22 mouse cellular contexts compared by ENCODE assay signal in the genomic region with DNA sequence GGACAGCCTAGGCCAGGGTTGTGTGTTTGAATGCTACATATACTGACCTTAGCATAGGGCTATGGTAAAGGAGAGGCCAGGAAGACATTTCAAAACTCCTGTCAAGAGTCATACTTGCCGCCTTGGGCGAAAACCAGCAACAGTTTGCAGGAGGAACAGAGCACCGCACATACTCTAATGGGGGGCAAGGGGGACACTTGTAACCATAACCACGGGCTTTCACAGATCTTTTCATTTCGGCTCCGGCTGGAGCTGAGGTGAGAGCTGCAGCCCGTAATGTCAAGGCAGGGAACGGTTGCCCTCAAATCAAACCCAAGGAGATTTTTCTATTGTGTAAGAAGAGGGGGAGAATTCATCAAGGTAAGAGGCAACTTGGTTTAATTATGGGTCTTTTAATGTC.
A peak's percentile ranks its signal among the peaks of the same experiment; 100 is the strongest.
DNase-seq lines count a peak whose midpoint lies in the region; ATAC-seq and TF ChIP-seq lines count a peak whose summit lies in the region.
"Had no signal": no experiment of that assay in that cellular context is flagged by ENCODE, and none has a peak within 500 bp of the region (broad histone marks: within the 10 kb centered on the region; RNA-seq: fewer than 3 reads in every experiment).

No protein-coding gene starts in this region.

- no peaks in the 10 kb centered on the region for H3K9me3 ChIP-seq in embryonic facial prominence, embryonic 14.5 days (ENCODE audit: control insufficient read depth, low read length)
- no peaks in the 10 kb centered on the region for H3K9me3 ChIP-seq in embryonic facial prominence, embryonic 10.5 days
- H3K9me3 ChIP-seq in heart, embryonic 13.5 days, result no peaks in the 10 kb centered on the region
- no peaks in the 10 kb centered on the region for H3K9me3 ChIP-seq in limb, embryonic 10.5 days (replicated peaks)
- H3K9me3 ChIP-seq in limb, embryonic 13.5 days, result no peaks in the 10 kb centered on the region
- H3K9me3 ChIP-seq: embryonic facial prominence, embryonic 12.5 days; forebrain, embryonic 13.5 days; heart, embryonic 10.5 days; hindbrain, embryonic 10.5 days; hindbrain, embryonic 13.5 days had no signal

- no peak overlapping the region for H3K27ac ChIP-seq in embryonic facial prominence, embryonic 14.5 days (replicated peaks; ENCODE audit: low read depth, low read length)
- H3K27ac ChIP-seq in embryonic facial prominence, embryonic 10.5 days (replicated peaks), result no peak overlapping the region
- 0 out of 2 replicates have a peak overlapping the region, but pooled peaks have one; percentile 3 for H3K27ac ChIP-seq in heart, embryonic 13.5 days (replicated peaks)
- peak overlapping the region; percentile 81 for H3K27ac ChIP-seq in limb, embryonic 10.5 days
- peak overlapping the region; percentile 28; the same call in 1 of the 2 replicates for H3K27ac ChIP-seq in limb, embryonic 13.5 days
- no peak overlapping the region for H3K27ac ChIP-seq in layer of hippocampus, adult 2 months
- H3K27ac ChIP-seq: embryonic facial prominence, embryonic 12.5 days; forebrain, embryonic 13.5 days; gastrocnemius, adult 2 months; heart, adult 2 months; heart, embryonic 10.5 days; hindbrain, embryonic 10.5 days; hindbrain, embryonic 13.5 days had no signal

- H3K4me3 ChIP-seq in embryonic facial prominence, embryonic 14.5 days (ENCODE audit: low read depth, low read length), result no peak overlapping the region
- H3K4me3 ChIP-seq in embryonic facial prominence, embryonic 10.5 days, result no peak overlapping the region
- H3K4me3 ChIP-seq in heart, embryonic 13.5 days, result no peak overlapping the region
- peak overlapping the region; percentile 15; the same call in 1 of the 2 replicates for H3K4me3 ChIP-seq in limb, embryonic 10.5 days
- H3K4me3 ChIP-seq in limb, embryonic 13.5 days, result peak overlapping the region; percentile 23; the same call in 1 of the 2 replicates
- no peak overlapping the region for H3K4me3 ChIP-seq in layer of hippocampus, adult 2 months
- H3K4me3 ChIP-seq: embryonic facial prominence, embryonic 12.5 days; erythroblast, embryonic 14.5 days; forebrain, embryonic 13.5 days; heart, adult 2 months; heart, embryonic 10.5 days; hindbrain, embryonic 10.5 days; hindbrain, embryonic 13.5 days had no signal

- peak overlapping the region; percentile 18; the same call in 1 of the 2 replicates for H3K4me2 ChIP-seq in embryonic facial prominence, embryonic 14.5 days (ENCODE audit: low read depth, low read length)
- no peak overlapping the region for H3K4me2 ChIP-seq in heart, embryonic 13.5 days
- peak overlapping the region; percentile 58 for H3K4me2 ChIP-seq in limb, embryonic 13.5 days (replicated peaks)
- H3K4me2 ChIP-seq: hindbrain, embryonic 13.5 days had no signal

- no peak for TF ChIP-seq CTCF in layer of hippocampus, adult 2 months (conservative IDR thresholded peaks at IDR 0.05)

- no peak for ATAC-seq in embryonic facial prominence, embryonic 14.5 days (ENCODE audit: low read depth)
- ATAC-seq in heart, embryonic 13.5 days (ENCODE audit: extremely low read depth, insufficient number of reproducible peaks, low FRiP score, low TSS enrichment), result no peak
- no peak for ATAC-seq in limb, embryonic 13.5 days (ENCODE audit: low FRiP score, low read depth)
- ATAC-seq in megakaryocyte progenitor cell, adult 5-6 weeks (replicated peaks; ENCODE audit: poor library complexity), result no peak
- ATAC-seq: activated CD4-positive, CD25-positive, alpha-beta regulatory T cell, adult 4 months had no signal

- no peak overlapping the region for H3K9ac ChIP-seq in embryonic facial prominence, embryonic 14.5 days (ENCODE audit: low read depth, low read length)
- no peak overlapping the region for H3K9ac ChIP-seq in heart, embryonic 13.5 days
- no peak overlapping the region for H3K9ac ChIP-seq in limb, embryonic 13.5 days
- H3K9ac ChIP-seq: embryonic facial prominence, embryonic 12.5 days; forebrain, embryonic 13.5 days; forebrain, postnatal 0 days; hindbrain, embryonic 13.5 days had no signal

- intact Hi-C loops in heart, postnatal 14 days (cut with DNase I), result no loop called here

- H3K36me3 ChIP-seq in embryonic facial prominence, embryonic 14.5 days (ENCODE audit: control insufficient read depth, insufficient read depth, low read length), result no peaks in the 10 kb centered on the region
- H3K36me3 ChIP-seq in embryonic facial prominence, embryonic 10.5 days (replicated peaks), result no peaks in the 10 kb centered on the region
- no peaks in the 10 kb centered on the region for H3K36me3 ChIP-seq in heart, embryonic 13.5 days
- no peaks in the 10 kb centered on the region for H3K36me3 ChIP-seq in limb, embryonic 10.5 days
- no peaks in the 10 kb centered on the region for H3K36me3 ChIP-seq in limb, embryonic 13.5 days
- H3K36me3 ChIP-seq: embryonic facial prominence, embryonic 12.5 days; heart, embryonic 10.5 days; hindbrain, embryonic 10.5 days; hindbrain, embryonic 13.5 days had no signal

- no peak for DNase-seq in embryonic facial prominence, embryonic 14.5 days (ENCODE audit: low spot score)
- DNase-seq in embryonic facial prominence, embryonic 10.5 days (ENCODE audit: low spot score), result no peak
- no peak for DNase-seq in heart, postnatal 14 days
- DNase-seq in limb, embryonic 10.5 days (ENCODE audit: low spot score), result no peak
- no peak for DNase-seq in layer of hippocampus, adult 2 months (ENCODE audit: low spot score in 2 of 2)
- DNase-seq: adrenal gland, adult 8-10 months; adrenal gland, postnatal 25 days; cerebellum, adult 11-12 months; cerebellum, adult 8-10 months had no signal

- H3K27me3 ChIP-seq in embryonic facial prominence, embryonic 14.5 days (replicated peaks; ENCODE audit: control insufficient read depth, insufficient read depth, low read length), result no peaks in the 10 kb centered on the region
- H3K27me3 ChIP-seq in embryonic facial prominence, embryonic 10.5 days (replicated peaks; ENCODE audit: low read depth, poor library complexity, severe bottlenecking), result no peaks in the 10 kb centered on the region
- H3K27me3 ChIP-seq in heart, embryonic 13.5 days (replicated peaks), result peaks cover 57% of the 10 kb centered on the region
- no peaks in the 10 kb centered on the region; the same call in 1 of the 2 replicates for H3K27me3 ChIP-seq in limb, embryonic 10.5 days (ENCODE audit: low read depth, poor library complexity, severe bottlenecking)
- H3K27me3 ChIP-seq in limb, embryonic 13.5 days, result peaks cover 8% of the 10 kb centered on the region; the same call in 1 of the 2 replicates
- H3K27me3 ChIP-seq: embryonic facial prominence, embryonic 12.5 days; forebrain, embryonic 13.5 days; hindbrain, embryonic 13.5 days had no signal

- WGBS in embryonic facial prominence, embryonic 14.5 days, result 77% methylated on average over 8 of the region's 8 CpGs
- 90% methylated on average over 8 of the region's 8 CpGs for WGBS in embryonic facial prominence, embryonic 10.5 days
- 80% methylated on average over 8 of the region's 8 CpGs for WGBS in heart, embryonic 13.5 days
- 42% methylated on average over 8 of the region's 8 CpGs for WGBS in limb, embryonic 10.5 days
- WGBS in limb, embryonic 13.5 days, result 25% methylated on average over 8 of the region's 8 CpGs

- H3K4me1 ChIP-seq in embryonic facial prominence, embryonic 14.5 days (ENCODE audit: control insufficient read depth, insufficient read depth, low read length), result peaks cover 16% of the 10 kb centered on the region; the same call in 1 of the 2 replicates
- H3K4me1 ChIP-seq in embryonic facial prominence, embryonic 10.5 days, result peaks cover 23% of the 10 kb centered on the region
- peaks cover 8% of the 10 kb centered on the region for H3K4me1 ChIP-seq in heart, embryonic 13.5 days
- peaks cover 99% of the 10 kb centered on the region for H3K4me1 ChIP-seq in limb, embryonic 10.5 days
- H3K4me1 ChIP-seq in limb, embryonic 13.5 days, result peaks cover 76% of the 10 kb centered on the region
- H3K4me1 ChIP-seq: heart, embryonic 10.5 days had no signal

Comparison
In these comparisons a context has a peak if more than half of its experiments do, and no peak if none do; other contexts are left out.
1. H3K27ac ChIP-seq: peak in heart, embryonic 13.5 days (single experiment), limb, embryonic 10.5 days (single experiment) and limb, embryonic 13.5 days (single experiment); none in embryonic facial prominence, embryonic 14.5 days (single experiment), embryonic facial prominence, embryonic 10.5 days (single experiment) and layer of hippocampus, adult 2 months (single experiment).
2. H3K4me3 ChIP-seq: peak in limb, embryonic 10.5 days (single experiment) and limb, embryonic 13.5 days (single experiment); none in embryonic facial prominence, embryonic 14.5 days (single experiment), embryonic facial prominence, embryonic 10.5 days (single experiment), heart, embryonic 13.5 days (single experiment) and layer of hippocampus, adult 2 months (single experiment).